Mouse (Mus musculus) heart, embryonic 15.5 days (tissue): Measurements from ENCODE around the gene Tmem179. TPM values are rescaled to one million over a fixed set of nuclear protein-coding genes. Genes with fewer than 3 reads are reported as not detected.

ENCODE experiments used
- ATAC-seq: fragments of 200-750 bp; cut with Nextera tagmentation; replicated peaks from 2 replicates; pipeline ENCODE4 v1.8.0; 2017; ENCODE audit warnings: low read depth, moderate TSS enrichment; ENCODE audit not compliant: insufficient number of reproducible peaks, insufficient read depth, low FRiP score
- H3K27ac ChIP-seq: fragments of 300-500 bp; sonication (generic); 2 replicates; pipeline ENCODE4 v1.5.1; 2015; ENCODE audit warnings: mild to moderate bottlenecking, inconsistent platforms
- H3K27me3 ChIP-seq: fragments of 300-500 bp; sonication (generic); 2 replicates; pipeline ENCODE4 v1.6.1; 2015; ENCODE audit warnings: inconsistent platforms
- H3K36me3 ChIP-seq: fragments of 300-500 bp; sonication (generic); 2 replicates; pipeline ENCODE4 v1.6.1; 2015; ENCODE audit warnings: mild to moderate bottlenecking, inconsistent platforms
- H3K4me1 ChIP-seq: fragments of 300-500 bp; sonication (generic); replicated peaks from 2 replicates; pipeline ENCODE4 v1.6.1; 2015; ENCODE audit warnings: inconsistent platforms
- H3K4me2 ChIP-seq: fragments of 300-500 bp; sonication (generic); 2 replicates; pipeline ENCODE4 v1.6.1; 2015; ENCODE audit warnings: inconsistent platforms, mild to moderate bottlenecking, moderate library complexity
- H3K4me3 ChIP-seq: fragments of 300-500 bp; sonication (generic); 2 replicates; pipeline ENCODE4 v1.5.1; 2015; ENCODE audit warnings: mild to moderate bottlenecking, inconsistent platforms
- H3K9ac ChIP-seq: fragments of 300-500 bp; sonication (generic); 2 replicates; pipeline ENCODE4 v1.6.1; 2015; ENCODE audit warnings: mild to moderate bottlenecking, inconsistent platforms
- H3K9me3 ChIP-seq: fragments of 300-500 bp; sonication (generic); replicated peaks from 2 replicates; pipeline ENCODE4 v1.6.1; 2016; ENCODE audit warnings: inconsistent platforms
- WGBS: fragments of 180-500 bp; shearing (Covaris S2); methylation state at CpG from one replicate; pipeline ENCODE4 v1.1.7; 2015; ENCODE audit warnings: mixed read lengths; 5-methylcytosine and 5-hydroxymethylcytosine counted together
- polyA plus RNA-seq: library from polyadenylated mRNA; unstranded; fragments of >200 nt; fragmentation: Nextera tagmentation; extraction: Ambion mirVana; gene quantifications from 2 replicates; pipeline ENCODE4 v1.2.1, GENCODE M21; 2015

Tmem179 gene
- polyA plus RNA-seq, 1 experiment from 2014 or later: 0.39 TPM

- WGBS: 10% methylated on average over 13 of the region's 13 CpGs
- H3K4me1 ChIP-seq: peaks cover 8% of the 10 kb centered on the region
- H3K9ac ChIP-seq: no peak overlapping the region
- no peak overlapping the region for H3K27ac ChIP-seq
- H3K4me3 ChIP-seq: no peak overlapping the region
- no peak; the same call in 1 of the 2 replicates for ATAC-seq
- H3K4me2 ChIP-seq: no peak overlapping the region
- H3K9me3 ChIP-seq: no peaks in the 10 kb centered on the region
- H3K27me3 ChIP-seq: peaks cover 2% of the 10 kb centered on the region; the same call in 1 of the 2 replicates
- no peaks in the 10 kb centered on the region for H3K36me3 ChIP-seq
These were observed 35.4 kb upstream of the Tmem179 start for GRCm38 (mm10) chr12:112551861-112552375.

GRCm38 (mm10) chr12:112549287-112549686 lies 32.7 kb upstream of the Tmem179 start:
- peaks cover 8% of the 10 kb centered on the region for H3K4me1 ChIP-seq
- no peak for ATAC-seq
- H3K27me3 ChIP-seq: no peaks in the 10 kb centered on the region
- WGBS: 97% methylated on average over 1 of the region's 1 CpGs
- no peaks in the 10 kb centered on the region for H3K36me3 ChIP-seq
- no peak overlapping the region for H3K4me3 ChIP-seq
- H3K27ac ChIP-seq: no peak overlapping the region
- H3K9ac ChIP-seq: no peak overlapping the region
- no peak overlapping the region for H3K4me2 ChIP-seq
- no peaks in the 10 kb centered on the region for H3K9me3 ChIP-seq

GRCm38 (mm10) chr12:112546110-112546509 lies 29.6 kb upstream of the Tmem179 start:
- H3K27me3 ChIP-seq: no peaks in the 10 kb centered on the region
- no peak overlapping the region for H3K4me2 ChIP-seq
- H3K36me3 ChIP-seq: no peaks in the 10 kb centered on the region
- 89% methylated on average over 8 of the region's 8 CpGs for WGBS
- H3K27ac ChIP-seq: no peak overlapping the region
- H3K9me3 ChIP-seq: no peaks in the 10 kb centered on the region
- no peak overlapping the region for H3K9ac ChIP-seq
- no peak overlapping the region for H3K4me3 ChIP-seq
- H3K4me1 ChIP-seq: 0 out of 2 replicates have a peak, but pooled peaks cover 6% of the 10 kb centered on the region
- no peak for ATAC-seq

DNA sequence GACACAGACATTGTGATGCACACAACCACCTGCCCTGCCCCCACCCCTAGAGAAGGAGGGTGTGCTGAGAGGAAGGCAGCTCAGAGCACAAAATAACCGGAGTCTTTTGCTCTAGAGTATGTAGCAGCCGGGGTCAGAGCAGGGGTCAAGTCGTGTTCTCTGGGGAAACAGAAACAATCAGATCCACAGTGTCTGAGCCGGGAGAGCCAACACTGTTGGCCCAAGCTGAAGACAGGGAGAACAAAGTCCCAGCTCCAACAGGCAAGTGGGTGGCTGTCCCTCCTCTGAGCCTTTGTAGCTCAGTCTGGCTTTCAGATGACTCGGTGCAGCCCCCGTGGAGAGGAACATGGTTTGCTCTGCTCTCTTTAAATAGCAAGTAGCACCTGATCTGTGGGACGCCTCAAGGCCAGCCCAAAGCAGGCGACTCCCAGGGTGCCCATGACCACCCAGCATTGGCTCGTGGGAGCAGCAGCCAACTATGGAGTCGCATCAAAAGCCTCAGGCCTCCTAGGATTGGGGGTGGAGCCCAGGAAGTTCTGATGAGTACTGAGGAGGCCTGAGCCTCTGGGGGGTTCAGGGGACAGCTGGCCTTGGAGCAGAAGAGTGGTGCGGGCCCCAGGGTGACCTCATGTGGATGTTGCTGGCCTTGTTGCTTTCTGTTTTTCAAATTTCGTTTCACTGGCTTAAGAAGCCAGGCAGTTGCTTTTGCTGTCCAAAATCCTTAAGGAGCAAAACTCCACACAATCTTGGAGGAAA lies 28.6 kb upstream of the Tmem179 start:
- Histone ChIP-seq H3K36me3 (no peaks in the 10 kb centered on the region), H3K4me2 (no peak overlapping the region), H3K9me3 (no peaks in the 10 kb centered on the region), H3K4me1 (0 out of 2 replicates have a peak, but pooled peaks cover 6% of the 10 kb centered on the region), H3K9ac (no peak overlapping the region), H3K4me3 (no peak overlapping the region), H3K27me3 (no peaks in the 10 kb centered on the region), H3K27ac (no peak overlapping the region)
- no peak for ATAC-seq
- WGBS: 36% methylated on average over 12 of the region's 12 CpGs

- H3K4me1 ChIP-seq: 0 out of 2 replicates have a peak, but pooled peaks cover 6% of the 10 kb centered on the region
- no peak overlapping the region for H3K27ac ChIP-seq
- H3K27me3 ChIP-seq: no peaks in the 10 kb centered on the region
- no peak overlapping the region for H3K4me3 ChIP-seq
- H3K9me3 ChIP-seq: no peaks in the 10 kb centered on the region
- 76% methylated on average over 9 of the region's 9 CpGs for WGBS
- H3K9ac ChIP-seq: no peak overlapping the region
- H3K4me2 ChIP-seq: no peak overlapping the region
- H3K36me3 ChIP-seq: no peaks in the 10 kb centered on the region
- no peak for ATAC-seq
These were observed 27.4 kb upstream of the Tmem179 start for GRCm38 (mm10) chr12:112543941-112544340.

GRCm38 (mm10) chr12:112542920-112543300 lies 26.4 kb upstream of the Tmem179 start:
- no peak overlapping the region for H3K4me3 ChIP-seq
- H3K27me3 ChIP-seq: no peaks in the 10 kb centered on the region
- peak; percentile 51; the same call in 1 of the 2 replicates for ATAC-seq
- H3K4me1 ChIP-seq: 0 out of 2 replicates have a peak, but pooled peaks cover 6% of the 10 kb centered on the region
- H3K27ac ChIP-seq: no peak overlapping the region
- no peaks in the 10 kb centered on the region for H3K9me3 ChIP-seq
- H3K36me3 ChIP-seq: no peaks in the 10 kb centered on the region
- H3K9ac ChIP-seq: no peak overlapping the region
- 9% methylated on average over 11 of the region's 11 CpGs for WGBS
- H3K4me2 ChIP-seq: no peak overlapping the region

DNA sequence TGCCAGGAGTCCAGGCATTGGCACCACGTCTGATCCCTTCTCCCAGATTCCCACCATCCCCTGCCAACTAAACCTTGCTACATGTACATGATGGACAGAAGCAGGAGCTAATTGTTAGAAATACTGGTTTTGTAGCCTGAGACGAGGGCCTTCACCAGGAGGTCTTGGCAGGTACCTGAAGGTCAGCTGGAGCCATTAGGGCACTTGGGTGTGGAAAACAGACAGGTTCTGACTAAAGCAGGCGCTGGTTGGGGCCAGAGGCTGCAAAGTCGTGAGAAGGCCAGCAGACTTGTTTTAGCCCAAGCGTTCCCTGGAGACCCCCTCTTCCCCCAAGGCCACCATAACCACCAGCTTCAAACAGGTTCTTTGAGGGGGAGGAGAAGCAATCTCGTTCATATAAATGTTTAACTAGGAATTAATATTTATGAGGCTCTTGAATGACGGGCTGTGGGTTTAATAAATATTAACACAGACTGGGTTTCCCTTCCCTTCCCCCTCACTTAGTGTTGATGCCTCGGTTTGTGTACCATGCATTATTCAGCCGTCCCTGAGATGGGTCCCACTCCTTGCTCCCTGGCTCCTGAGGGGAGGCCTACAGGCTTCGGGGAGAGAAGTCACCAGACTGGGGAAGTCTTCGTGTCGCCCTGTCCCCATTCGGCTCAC lies 25.8 kb upstream of the Tmem179 start:
- Histone ChIP-seq H3K4me2 (no peak overlapping the region), H3K27ac (no peak overlapping the region), H3K4me1 (0 out of 2 replicates have a peak, but pooled peaks cover 6% of the 10 kb centered on the region), H3K4me3 (no peak overlapping the region), H3K27me3 (no peaks in the 10 kb centered on the region), H3K9ac (no peak overlapping the region), H3K9me3 (no peaks in the 10 kb centered on the region), H3K36me3 (no peaks in the 10 kb centered on the region)
- 76% methylated on average over 13 of the region's 13 CpGs for WGBS
- no peak for ATAC-seq

DNA sequence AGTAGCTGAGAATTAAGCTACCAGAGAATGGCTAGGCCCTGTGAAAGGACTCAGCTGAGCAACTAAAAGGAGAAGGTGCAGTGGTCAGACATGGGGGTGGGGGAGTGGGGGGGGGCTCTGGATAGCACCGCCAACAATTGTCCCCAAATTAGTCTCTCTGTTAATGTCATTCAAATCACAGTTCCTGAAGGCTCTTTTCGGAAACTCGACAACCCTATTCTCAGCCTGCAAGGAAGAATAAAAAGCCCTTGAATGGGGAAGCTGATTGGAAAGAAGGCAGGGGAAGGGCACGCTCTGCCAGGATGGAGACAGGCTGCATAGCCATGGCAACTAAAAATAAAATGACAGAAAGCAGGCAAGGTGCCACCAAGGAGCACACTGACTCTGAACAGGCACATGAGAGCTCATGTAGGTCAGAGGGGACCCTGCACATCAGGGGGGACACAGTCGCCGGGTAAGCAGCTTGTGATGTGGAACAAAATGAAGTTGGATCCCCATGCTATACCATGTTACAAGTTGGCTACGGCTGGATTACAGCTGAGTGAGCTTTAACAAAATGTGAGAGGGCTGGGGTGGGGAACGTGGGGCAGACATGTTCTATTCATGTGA lies 25.0 kb upstream of the Tmem179 start:
- Histone ChIP-seq H3K9me3 (no peaks in the 10 kb centered on the region), H3K4me1 (0 out of 2 replicates have a peak, but pooled peaks cover 6% of the 10 kb centered on the region), H3K27ac (no peak overlapping the region), H3K4me2 (no peak overlapping the region), H3K36me3 (no peaks in the 10 kb centered on the region), H3K4me3 (no peak overlapping the region), H3K27me3 (no peaks in the 10 kb centered on the region), H3K9ac (no peak overlapping the region)
- 53% methylated on average over 8 of the region's 8 CpGs for WGBS
- ATAC-seq: no peak

GRCm38 (mm10) chr12:112540321-112540720 lies 23.8 kb upstream of the Tmem179 start:
- H3K4me1 ChIP-seq: 0 out of 2 replicates have a peak, but pooled peaks cover 6% of the 10 kb centered on the region
- no peaks in the 10 kb centered on the region for H3K36me3 ChIP-seq
- H3K9ac ChIP-seq: no peak overlapping the region
- WGBS: 91% methylated on average over 12 of the region's 12 CpGs
- no peak overlapping the region for H3K27ac ChIP-seq
- no peak overlapping the region for H3K4me3 ChIP-seq
- H3K9me3 ChIP-seq: no peaks in the 10 kb centered on the region
- ATAC-seq: no peak
- no peaks in the 10 kb centered on the region for H3K27me3 ChIP-seq
- H3K4me2 ChIP-seq: no peak overlapping the region

DNA sequence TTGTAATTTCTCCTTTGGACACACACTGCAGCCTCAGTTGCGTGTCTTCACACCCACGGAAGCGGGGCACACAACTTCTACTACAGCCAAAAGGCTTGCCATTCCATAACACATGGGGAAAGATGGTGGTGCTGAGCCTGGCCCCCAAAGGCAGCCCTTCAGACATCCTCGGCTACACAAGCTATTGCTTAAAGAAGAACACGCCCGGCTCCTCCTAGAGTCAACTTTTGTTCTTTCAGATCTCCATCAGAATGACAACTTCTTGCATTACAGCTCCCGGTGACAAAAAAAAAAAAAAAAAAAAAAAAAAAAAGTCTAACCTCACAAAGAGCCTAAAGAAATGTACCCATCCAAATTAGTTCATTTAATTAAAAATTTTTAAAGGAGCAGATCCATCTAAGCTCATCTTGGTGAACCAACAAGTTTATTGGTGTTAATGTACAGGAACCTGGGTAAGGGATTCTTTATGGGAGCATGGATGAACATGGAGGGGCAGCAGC lies 23.0 kb upstream of the Tmem179 start:
- Histone ChIP-seq H3K27me3 (0 out of 2 replicates have a peak, but pooled peaks cover under 1% of the 10 kb centered on the region), H3K9ac (no peak overlapping the region), H3K9me3 (no peaks in the 10 kb centered on the region), H3K36me3 (no peaks in the 10 kb centered on the region), H3K4me1 (0 out of 2 replicates have a peak, but pooled peaks cover 6% of the 10 kb centered on the region), H3K27ac (no peak overlapping the region), H3K4me3 (no peak overlapping the region), H3K4me2 (no peak overlapping the region)
- 88% methylated on average over 7 of the region's 7 CpGs for WGBS
- no peak for ATAC-seq

DNA sequence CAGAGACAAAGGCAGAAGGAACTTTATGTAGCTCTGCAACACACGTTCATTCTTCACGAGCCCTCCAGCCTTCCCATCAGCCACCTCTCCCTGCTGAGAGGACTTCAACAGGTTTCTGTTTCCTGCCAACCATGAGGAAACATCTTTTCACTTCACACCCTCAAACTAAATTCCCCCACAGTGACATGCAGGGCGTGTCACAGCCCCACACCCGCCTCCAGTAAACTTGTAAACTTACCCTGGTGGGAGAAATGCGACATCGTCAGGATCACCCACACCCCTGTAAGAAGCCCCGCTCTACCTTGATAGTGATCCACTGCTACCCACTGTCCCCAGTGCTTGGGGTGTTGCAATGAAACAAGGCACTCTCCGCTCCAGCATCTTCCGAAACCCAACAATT lies 21.8 kb upstream of the Tmem179 start:
- H3K4me1 ChIP-seq: 0 out of 2 replicates have a peak, but pooled peaks cover 6% of the 10 kb centered on the region
- no peaks in the 10 kb centered on the region for H3K36me3 ChIP-seq
- peaks cover 10% of the 10 kb centered on the region; the same call in 1 of the 2 replicates for H3K27me3 ChIP-seq
- H3K9ac ChIP-seq: no peak overlapping the region
- WGBS: 74% methylated on average over 9 of the region's 9 CpGs
- no peak overlapping the region for H3K4me3 ChIP-seq
- no peak for ATAC-seq
- no peaks in the 10 kb centered on the region for H3K9me3 ChIP-seq
- H3K27ac ChIP-seq: no peak overlapping the region
- H3K4me2 ChIP-seq: no peak overlapping the region
